Mouse (Mus musculus) left cerebral cortex, postnatal 10 days (tissue): Measurements from ENCODE around the gene Olfr816. TPM values are rescaled to one million over a fixed set of nuclear protein-coding genes. Genes with fewer than 3 reads are reported as not detected.
"Not testable (repeated sequence)": the region's sequence is repeated elsewhere in the genome, so short reads cannot be mapped to it uniquely, and the experiment has no call there.

Experiments
- DNase-seq, 2 experiments: peaks; one replicate each; pipeline ENCODE4 v3.0.0; 2021 to 2022; ENCODE audit warnings: low spot score in 2 of 2, mixed read lengths in 1 of 2; ENCODE audit errors: extremely low spot score in 1 of 2
- intact Hi-C: fragments of 180-260 bp; cut with DNase I; formaldehyde crosslinking; loops from one replicate; pipeline ENCODE4 v1.15.1; 2025
- total RNA-seq, 2 experiments: library from RNA; stranded (reverse); gene quantifications; 2 replicates each; pipeline ENCODE4 v1.2.3; 2021

The Olfr816 gene
- not detected for total RNA-seq

DNA sequence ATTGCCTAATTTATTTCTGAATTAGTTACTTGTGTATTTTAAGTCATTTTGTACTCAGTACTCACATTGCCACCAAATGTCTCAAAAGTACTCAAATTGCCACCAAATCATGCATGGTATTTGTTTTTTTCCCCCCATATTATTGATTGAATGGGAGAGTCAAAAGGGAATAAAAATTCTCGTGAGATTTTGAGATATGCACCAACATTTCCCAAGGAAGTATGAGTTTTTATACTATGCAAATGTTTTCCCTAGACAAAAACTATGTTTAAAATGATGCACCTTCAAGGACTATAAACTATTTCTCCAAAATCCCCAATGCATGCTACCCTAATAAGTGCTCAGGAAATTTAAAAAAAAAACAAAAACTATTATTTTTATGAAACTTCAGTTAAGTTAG, at the start of gene Olfr816:
Olfr816 (minus strand) TSS at position 101 of the 400 bp plus-strand sequence.
- DNase-seq, result no peak
- intact Hi-C loops, result no loop called here

- no peak for DNase-seq
- intact Hi-C loops, result no loop called here
Observed at GRCm38 (mm10) chr10:129949000-129949399, 33.6 kb upstream of the Olfr816 start, which contains the start of gene Olfr818. Gene Olfr818 (minus strand): TSS chr10:129949100.

DNA sequence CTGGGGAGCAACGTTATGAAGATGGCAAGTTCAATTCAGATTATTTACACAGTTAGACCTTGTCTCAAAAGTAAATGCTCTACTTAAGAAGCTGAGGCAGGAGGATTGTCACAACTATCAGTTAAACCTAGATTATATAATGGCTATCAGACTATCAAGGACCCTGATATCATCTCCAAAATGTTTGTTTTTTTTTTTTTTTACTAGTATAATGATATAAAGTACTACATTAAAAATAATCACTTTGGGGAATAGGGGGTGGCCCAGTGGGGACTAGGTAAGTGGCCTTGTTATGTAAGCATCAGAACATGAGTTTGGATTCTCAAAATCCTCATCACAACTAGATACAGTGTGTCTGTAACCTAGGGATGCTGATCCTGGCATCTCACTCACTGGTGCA, 9.6 kb downstream of the Olfr816 start, which contains the start of gene Olfr815:
Olfr815 (minus strand) TSS at position 101 of the 400 bp plus-strand sequence.
- intact Hi-C loops, result not testable (repeated sequence)

GRCm38 (mm10) chr10:129885934-129886333, 29.5 kb downstream of the Olfr816 start:
- DNase-seq, result no peak
- intact Hi-C loops, result no loop called here

More for the DNA sequence above, 9.6 kb downstream of the Olfr816 start, which contains the start of gene Olfr815:
- DNase-seq, result not testable (repeated sequence)

GRCm38 (mm10) chr10:129885496-129885895, 29.9 kb downstream of the Olfr816 start:
- intact Hi-C loops, DNase-seq: not testable (repeated sequence)

DNA sequence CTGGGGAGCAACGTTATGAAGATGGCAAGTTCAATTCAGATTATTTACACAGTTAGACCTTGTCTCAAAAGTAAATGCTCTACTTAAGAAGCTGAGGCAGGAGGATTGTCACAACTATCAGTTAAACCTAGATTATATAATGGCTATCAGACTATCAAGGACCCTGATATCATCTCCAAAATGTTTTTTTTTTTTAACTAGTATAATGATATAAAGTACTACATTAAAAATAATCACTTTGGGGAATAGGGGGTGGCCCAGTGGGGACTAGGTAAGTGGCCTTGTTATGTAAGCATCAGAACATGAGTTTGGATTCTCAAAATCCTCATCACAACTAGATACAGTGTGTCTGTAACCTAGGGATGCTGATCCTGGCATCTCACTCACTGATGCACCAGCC, 35.6 kb downstream of the Olfr816 start, which contains the start of gene Olfr814:
Olfr814 (minus strand) TSS at position 101 of the 400 bp plus-strand sequence.
- DNase-seq, intact Hi-C loops: not testable (repeated sequence)

Other genes with a start within 250 kb of the Olfr816 start
- gene Olfr801, start 241.7 kb downstream of the Olfr816 start, total RNA-seq, result not detected
- gene Olfr802, start 227.4 kb downstream of the Olfr816 start, total RNA-seq, result under 1 TPM in 1 of 2 experiments, not detected in 1; 0.13 TPM
- gene Olfr803, start 221.3 kb downstream of the Olfr816 start, total RNA-seq, result not detected
- not detected for gene Olfr804, start 212.4 kb downstream of the Olfr816 start, total RNA-seq
- gene Olfr805, start 186.2 kb downstream of the Olfr816 start, total RNA-seq, result not detected
- not detected for gene Olfr806, start 173.7 kb downstream of the Olfr816 start, total RNA-seq
- gene Olfr807, start 157.8 kb downstream of the Olfr816 start, total RNA-seq, result not detected
- gene Olfr808, start 150.1 kb downstream of the Olfr816 start, total RNA-seq, result not detected
- not detected for gene Olfr809, start 141.0 kb downstream of the Olfr816 start, total RNA-seq
- not detected for gene Olfr810, start 120.7 kb downstream of the Olfr816 start, total RNA-seq
- gene Olfr811, start 111.2 kb downstream of the Olfr816 start, total RNA-seq, result not detected
- not detected for gene Olfr812, start 69.5 kb downstream of the Olfr816 start, total RNA-seq
- not detected for gene Olfr813, start 60.2 kb downstream of the Olfr816 start, total RNA-seq
- not detected for gene Olfr814, start 35.7 kb downstream of the Olfr816 start, total RNA-seq
- gene Olfr815, start 9.7 kb downstream of the Olfr816 start, total RNA-seq, result not detected
- gene Olfr818, start 33.5 kb upstream of the Olfr816 start, total RNA-seq, result not detected
- gene Olfr819, start 51.7 kb upstream of the Olfr816 start, total RNA-seq, result not detected
- gene Olfr247, start 60.5 kb upstream of the Olfr816 start, total RNA-seq, result not detected
- gene Gm10310, start 69.5 kb upstream of the Olfr816 start, total RNA-seq, result not detected
- gene Olfr820, start 97.0 kb upstream of the Olfr816 start, total RNA-seq, result not detected
- not detected for gene Olfr821, start 114.8 kb upstream of the Olfr816 start, total RNA-seq
- not detected for gene Olfr822, start 155.6 kb upstream of the Olfr816 start, total RNA-seq
- gene Olfr823, start 199.8 kb upstream of the Olfr816 start, total RNA-seq, result not detected
- gene Olfr824, start 214.4 kb upstream of the Olfr816 start, total RNA-seq, result not detected